Mouse (Mus musculus): ENCODE data around the gene Themis3. TPM values are rescaled to one million over a fixed set of nuclear protein-coding genes. Genes with fewer than 3 reads are reported as not detected.

Gene Themis3
- under 1 TPM in 1 of 2 experiments, not detected in 1; 0.15 TPM for total RNA-seq (2021)

DNA sequence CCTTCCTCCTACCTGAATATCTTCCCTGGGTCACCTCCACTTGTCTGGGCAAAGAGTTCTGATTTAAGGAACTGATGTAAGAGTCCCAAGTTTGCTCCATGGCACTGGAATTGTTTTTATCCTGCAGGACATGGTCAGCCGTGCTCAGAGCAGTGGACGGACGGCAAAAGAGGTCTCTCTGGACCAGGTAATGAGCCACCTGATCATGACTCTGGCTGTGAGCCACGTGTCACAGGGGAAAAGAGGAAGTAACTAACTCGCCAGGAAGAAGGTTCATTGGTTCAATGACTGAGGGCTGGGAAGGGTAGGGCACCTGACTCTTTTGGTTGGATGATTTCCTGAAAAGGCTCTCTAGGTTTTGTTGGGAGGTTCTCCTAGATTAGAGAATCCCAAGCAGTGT is at the start of gene Themis3:
Gene Themis3 (minus strand): TSS at position 187 of the 400 bp plus-strand sequence.
- intact Hi-C loops (cut with DNase I): no loop called here
- no peak for DNase-seq (ENCODE audit: low spot score in 2 of 2)

DNA sequence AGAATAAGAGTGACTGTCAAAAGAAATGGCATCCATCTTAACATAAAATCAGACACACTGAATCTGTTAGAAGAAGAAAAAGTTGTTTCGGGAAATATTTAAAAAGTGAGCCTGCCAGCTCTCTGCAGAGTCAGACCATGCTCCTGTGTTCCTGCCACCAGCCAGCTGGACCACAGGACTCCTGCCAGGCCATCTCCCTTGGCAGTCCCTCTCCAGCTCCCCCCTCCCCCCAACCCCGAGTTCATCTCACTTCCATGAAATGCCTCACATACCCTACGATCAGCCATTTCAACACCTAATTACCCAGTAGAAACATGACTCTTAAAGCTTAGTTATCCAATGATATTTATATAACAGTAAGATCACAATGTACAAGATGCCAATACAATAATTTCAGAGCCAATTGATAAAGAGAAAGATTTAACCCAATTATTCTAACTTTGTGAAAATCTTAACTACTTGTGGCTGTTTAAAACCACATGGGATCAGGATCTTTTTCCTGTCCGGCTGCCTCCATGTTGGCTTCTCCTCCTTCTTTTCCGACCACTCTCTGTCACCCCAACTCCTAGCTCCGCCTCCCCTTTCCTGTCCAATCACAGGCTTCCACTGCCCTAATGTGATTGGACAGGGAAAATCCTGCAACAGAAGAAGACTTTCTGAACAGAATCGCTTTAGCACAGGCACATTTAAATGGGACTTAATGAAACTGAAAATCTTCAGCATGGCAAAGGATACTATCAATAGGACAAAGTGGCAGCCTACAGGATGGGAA is 43.7 kb upstream of the Themis3 start:
- intact Hi-C loops (cut with DNase I): no loop called here
- DNase-seq (ENCODE audit: low spot score in 2 of 2): no peak

DNA sequence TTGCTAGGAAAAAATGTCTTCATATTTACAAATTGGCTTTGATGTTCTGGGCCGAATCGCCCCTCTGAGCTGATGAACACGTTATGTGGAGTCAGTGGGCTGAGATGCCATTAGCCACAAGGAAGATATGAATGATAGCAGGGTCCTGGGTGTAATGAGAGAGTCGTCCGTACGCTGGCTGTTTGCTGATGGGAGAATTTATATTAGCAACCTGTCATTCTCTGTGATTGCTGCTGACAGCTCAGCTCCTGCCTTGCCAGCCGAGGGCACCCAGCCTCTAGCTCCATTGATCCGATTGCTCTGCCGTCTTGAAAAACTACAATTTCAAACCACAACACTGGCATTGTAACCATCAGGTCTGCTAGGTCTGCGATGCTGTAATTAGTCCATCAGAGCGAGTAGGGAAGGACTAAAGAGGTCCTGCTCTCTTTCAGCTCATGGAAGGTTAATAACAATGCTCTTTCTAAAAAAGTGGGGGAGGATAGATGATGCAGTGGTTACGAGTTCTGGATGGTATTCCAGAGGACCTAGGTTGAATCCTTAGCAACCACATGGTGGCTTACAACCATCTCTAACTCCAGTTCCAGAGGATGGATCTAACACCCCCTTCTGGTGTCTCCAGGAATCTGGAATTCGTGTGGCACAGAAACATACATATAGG is 25.7 kb upstream of the Themis3 start:
- intact Hi-C loops (cut with DNase I): no loop called here
- DNase-seq (ENCODE audit: low spot score in 2 of 2): no peak

DNA sequence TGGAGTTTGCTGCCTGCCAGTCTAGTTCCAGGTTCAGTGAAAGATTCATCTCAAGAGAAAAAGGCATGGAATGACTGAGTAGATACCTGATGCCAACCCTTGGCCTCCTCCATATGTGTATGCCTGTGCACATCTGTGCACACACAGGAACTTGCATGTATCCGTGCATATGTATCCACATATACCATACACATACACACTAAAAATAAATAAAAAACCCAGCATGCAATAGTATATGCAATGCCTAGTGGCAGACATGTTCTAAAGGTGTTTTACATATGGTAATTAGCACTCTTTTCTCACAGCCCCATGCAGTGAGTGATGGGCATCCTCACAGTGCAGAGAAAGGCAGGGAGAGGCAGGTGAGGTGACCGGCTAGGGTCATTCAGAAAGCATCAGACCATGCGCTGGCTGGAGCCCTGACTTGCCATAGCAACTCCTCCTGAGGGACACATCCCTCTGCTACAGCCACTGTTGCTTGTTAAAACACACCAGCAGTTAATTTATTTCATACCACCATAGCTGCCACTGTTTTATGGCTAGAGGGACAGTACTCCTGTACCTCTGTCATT is 24.9 kb upstream of the Themis3 start:
- no peak for DNase-seq (ENCODE audit: low spot score in 2 of 2)
- intact Hi-C loops (cut with DNase I): no loop called here

DNA sequence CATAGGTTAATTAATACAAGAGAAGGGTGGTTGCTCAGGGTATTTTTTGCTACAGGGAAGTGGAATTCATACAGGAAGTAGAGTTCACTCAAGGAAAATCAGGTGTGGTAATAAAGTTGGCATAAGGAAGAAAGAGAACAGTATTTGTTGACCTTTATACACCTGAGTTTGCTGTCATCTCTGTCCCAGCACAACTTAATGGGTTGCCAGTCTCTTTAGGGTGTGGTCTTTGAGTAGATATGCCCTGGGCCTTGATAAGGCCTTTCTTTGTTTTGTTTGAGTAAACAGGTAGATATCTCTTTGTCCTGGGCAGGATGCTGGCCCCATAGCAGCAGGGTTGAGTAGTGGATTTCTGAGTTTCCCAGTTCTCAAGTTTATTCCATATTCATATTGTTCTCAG is 15.6 kb upstream of the Themis3 start:
- intact Hi-C loops (cut with DNase I): no loop called here
- no peak for DNase-seq (ENCODE audit: low spot score in 2 of 2)

DNA sequence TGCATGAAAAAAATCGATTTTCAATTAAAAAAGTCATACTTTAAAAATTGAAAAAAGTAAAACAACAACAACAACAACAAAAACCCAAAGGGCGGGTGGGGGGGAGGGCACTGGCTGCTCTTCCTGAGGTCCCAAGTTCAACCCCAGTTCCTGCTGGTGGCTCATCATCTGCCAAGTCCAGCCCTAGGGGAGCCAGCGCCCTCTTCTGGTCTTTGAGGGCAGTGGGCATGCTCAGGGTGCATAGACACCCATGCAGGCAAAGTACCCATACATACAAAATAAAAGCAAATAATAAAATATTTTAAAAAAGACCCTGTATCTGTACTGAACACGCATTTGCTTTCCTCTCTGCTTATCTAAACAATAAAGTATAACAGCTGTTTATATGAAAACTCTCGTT is 10.5 kb upstream of the Themis3 start:
- DNase-seq (ENCODE audit: low spot score in 2 of 2): no peak
- intact Hi-C loops (cut with DNase I): no loop called here

DNA sequence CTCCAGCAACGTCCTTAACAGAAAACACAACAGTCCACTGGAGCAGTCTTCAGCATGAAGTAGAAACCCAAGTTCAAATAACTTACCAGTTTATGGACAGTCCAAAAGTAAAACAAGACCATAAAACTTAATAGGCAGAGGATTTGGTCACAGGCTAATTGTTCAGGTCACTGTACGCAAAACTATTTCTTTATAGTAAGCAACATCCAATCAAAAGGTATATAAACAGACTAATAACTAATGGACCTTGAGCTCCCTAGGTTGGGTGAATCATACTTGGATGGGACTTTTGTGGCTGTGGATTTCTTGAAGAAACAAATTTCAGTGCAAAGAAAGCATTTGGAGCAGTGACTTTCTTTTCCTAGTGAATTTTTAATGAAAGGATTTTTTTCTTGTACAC is 6.8 kb upstream of the Themis3 start:
- no peak for DNase-seq (ENCODE audit: low spot score in 2 of 2)
- intact Hi-C loops (cut with DNase I): no loop called here

DNA sequence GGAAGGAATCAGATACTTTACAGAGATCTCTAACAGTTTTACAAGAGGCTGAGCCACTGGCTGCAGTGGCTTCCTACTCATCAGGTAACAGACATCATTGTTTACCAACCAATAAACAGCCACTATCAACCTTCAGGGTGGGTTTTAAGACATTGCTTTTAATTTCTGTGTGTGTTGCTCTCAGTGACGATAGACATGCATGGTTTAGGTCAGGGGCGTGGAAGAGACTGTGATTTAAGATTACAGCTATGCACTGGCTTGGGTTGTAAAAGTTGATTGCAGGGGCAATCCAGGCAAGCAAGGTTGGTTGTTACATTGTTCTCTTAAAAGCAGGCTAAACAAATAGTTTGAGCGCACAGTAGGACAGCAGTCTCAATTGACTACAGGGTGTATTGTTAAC is 1.4 kb upstream of the Themis3 start:
- intact Hi-C loops (cut with DNase I): no loop called here

DNA sequence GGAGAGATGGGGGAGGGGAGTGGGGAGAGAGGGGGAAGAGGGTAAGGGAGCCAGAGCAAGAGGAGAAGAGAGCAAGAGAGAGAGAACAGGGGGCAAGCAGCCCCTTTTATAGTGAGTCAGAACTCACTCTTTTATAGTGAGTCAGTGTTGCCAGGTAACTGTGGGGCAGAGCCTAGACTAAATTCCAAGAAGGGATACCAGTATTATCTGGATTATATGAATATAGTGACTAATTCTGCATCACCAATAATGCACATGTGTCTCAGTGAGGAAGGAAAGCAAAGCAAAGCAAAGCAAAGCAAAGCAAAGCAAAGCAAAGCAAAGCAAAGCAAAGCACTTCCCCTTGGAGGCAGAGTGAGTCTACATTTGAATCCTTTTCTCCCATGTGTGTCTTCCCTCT is 835 bp upstream of the Themis3 start:
- no peak for DNase-seq (ENCODE audit: low spot score in 2 of 2)
- intact Hi-C loops (cut with DNase I): no loop called here

More for the DNA sequence above, 1.4 kb upstream of the Themis3 start:
- DNase-seq (ENCODE audit: low spot score in 2 of 2): no peak

DNA sequence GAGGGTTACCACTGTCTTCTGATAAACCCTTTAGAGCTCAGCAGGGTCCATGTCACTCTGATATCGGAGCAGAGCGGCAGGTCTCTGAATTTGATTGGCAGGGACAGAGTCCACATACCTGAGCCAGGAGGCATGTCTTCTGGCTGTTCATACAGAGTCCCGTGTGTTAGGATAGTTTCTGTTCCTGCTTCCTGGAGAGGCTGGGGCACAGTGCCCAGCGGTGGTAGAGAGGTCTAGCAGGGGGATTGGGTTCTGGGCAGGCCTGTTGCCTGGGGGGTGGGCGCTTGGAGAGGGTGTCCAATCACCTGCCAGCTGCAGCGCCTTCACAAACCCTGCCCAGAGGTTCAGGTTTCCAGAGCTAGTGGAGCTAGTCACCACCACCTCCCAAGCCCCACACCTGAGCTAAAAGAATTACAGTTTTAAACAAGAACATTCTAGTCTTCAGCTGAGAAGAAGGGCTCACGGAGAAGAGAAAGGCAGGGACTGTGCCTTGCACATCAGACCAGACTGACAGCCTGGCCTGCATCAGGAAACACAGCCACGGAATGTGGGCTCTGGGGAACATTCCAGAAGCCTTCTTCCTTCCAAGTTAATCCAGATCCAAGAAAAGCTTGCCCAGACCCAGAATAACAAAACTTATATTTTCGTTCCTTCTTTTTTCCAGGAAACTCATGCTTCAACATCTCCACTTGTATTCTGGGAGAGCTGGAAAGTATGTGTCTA is 3.9 kb downstream of the Themis3 start:
- no peak for DNase-seq (ENCODE audit: low spot score in 2 of 2)
- intact Hi-C loops (cut with DNase I): no loop called here

DNA sequence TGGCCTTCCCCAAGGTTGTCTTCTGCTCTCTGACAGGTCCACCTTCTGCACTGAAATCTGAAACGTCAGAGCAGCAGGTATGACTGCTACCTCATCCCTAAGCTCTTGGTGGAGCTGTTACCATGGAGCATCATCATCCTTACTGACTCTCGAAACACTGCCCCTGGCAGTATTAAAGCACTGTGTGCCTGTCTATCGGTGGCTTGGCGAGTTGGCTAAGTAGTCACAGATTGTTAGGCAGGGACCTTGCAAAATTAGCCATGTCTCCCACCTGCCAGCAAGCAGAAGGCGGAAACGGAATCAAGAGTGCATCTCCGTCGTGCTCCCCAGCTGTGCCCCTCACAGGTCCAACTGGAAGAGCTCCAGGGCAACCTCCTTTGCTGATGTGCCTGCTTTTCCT is 4.6 kb downstream of the Themis3 start:
- intact Hi-C loops (cut with DNase I): no loop called here
- DNase-seq (ENCODE audit: low spot score in 2 of 2): no peak

DNA sequence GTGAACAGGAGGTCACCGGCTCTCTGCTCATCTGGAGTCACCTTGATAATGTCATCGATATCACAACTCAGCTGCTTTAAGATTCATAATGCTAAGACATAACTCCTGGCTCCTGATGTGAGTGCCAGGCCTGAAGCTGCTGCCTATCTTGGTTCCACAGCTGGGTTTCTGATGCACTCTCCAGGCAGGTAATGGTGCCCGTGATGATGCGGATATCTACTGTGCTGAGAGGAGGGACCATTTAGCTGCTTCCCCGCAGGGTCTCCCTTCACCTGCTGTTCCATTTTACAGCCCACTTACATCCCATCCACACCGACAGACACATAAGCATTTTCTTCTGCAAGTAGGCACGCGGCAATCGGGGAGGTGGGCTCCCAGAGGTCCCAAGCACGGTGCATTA is 7.7 kb downstream of the Themis3 start:
- no peak for DNase-seq (ENCODE audit: low spot score in 2 of 2)
- intact Hi-C loops (cut with DNase I): no loop called here

DNA sequence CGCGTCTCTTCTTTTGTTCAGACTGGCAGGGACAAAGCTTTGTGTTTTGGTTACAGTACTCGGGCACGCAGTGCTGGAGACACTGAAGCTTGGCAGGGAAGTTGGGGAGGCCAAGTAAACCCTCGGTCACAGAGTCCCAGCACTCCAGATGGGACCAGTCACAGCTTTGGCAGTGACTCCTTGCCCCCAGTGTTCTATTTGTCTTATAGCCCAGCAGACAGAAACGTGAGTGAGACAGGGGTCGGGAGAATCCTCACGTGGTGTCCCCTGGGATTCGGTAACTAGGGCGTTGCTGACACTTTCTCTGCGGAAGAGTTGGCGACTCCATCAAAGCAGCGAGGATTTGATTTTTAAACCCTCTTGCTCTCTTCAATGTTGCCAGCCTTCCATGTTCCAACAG is 8.3 kb downstream of the Themis3 start:
- DNase-seq (ENCODE audit: low spot score in 2 of 2): no peak
- intact Hi-C loops (cut with DNase I): no loop called here

DNA sequence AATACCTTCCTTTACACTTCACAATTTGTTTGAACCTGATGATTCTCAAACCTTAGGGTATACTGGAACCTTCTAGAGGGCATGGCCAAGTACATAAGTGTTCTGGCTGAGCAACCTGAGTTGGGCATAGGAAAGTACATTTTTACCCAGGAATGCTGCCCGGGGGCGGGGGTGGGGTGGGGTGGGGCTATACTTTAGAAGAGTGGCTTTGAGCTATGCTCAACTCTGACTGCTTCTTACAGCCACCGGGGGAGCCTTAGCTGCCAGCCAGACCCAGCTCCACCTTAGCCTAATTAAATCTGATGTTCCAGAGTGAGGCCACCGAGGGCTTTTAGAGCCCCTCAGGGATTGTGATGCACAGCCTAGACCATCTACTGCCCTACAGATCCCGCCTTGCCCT is 13.4 kb downstream of the Themis3 start:
- intact Hi-C loops (cut with DNase I): no loop called here

DNA sequence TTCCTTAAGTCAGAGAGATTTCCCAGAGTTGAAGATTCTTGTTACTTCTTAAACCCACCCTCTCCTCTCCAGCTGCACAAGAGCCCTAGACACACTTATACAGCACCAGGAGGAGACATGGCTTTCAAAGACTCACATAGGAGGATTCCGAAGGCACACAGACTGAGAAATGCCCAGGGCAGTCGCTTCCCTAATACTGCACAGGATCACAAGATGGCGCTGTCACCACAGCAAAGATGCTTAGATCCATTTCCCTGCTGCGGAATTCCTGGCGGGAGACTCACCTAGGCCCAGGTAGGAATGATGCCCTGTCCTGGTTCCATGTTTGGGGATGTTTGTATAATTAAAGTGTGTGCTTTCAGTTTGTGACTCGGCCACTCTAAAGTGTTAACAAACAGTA is 16.4 kb downstream of the Themis3 start:
- intact Hi-C loops (cut with DNase I): loop anchor here (5.0 kb wide), 4 partner anchors 894 to 1259 kb away; no protein-coding TSS in a partner anchor
- DNase-seq (ENCODE audit: low spot score in 2 of 2): peak; percentile 51 to 57

More for the DNA sequence above, 13.4 kb downstream of the Themis3 start:
- no peak for DNase-seq (ENCODE audit: low spot score in 2 of 2)

DNA sequence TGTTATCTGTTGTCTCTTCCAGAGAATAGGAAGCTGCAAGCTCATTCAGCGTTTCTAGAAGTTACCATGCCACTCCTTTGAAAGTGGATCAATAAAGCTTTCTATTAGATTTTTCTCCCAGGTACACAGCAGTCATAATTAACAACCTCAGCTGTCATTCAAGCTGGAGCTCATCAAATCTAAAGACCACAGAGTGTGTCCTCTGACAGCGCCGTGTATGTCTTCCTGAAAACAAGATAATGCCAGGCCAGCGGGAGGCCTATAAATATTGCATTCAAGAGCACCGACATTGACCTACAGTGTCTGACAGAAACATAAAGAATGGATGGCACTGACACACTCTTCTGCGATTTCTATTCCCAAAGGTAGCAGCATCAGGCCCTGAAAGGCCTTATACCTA is 16.9 kb downstream of the Themis3 start:
- no peak for DNase-seq (ENCODE audit: low spot score in 2 of 2)
- intact Hi-C loops (cut with DNase I): loop anchor here (5.0 kb wide), 4 partner anchors 895 to 1260 kb away; no protein-coding TSS in a partner anchor

DNA sequence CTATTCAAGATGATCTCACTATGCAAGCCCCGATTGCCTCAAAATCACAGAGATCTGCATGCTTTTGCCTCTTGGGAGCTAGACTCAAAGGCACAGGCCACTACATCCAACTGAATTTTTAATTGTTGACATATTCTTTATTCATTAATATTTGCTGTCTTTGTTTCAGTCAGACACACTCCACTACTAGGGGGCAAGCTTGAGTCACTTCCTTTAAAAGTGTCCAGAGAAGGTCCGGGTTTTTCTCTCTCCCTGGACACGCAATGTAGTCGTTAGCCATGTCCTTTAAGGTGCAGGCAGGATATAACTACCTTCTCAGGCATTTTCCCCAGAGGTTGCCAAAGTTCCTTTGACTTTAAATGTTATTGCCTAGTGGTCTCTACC is 21.8 kb downstream of the Themis3 start:
- no peak for DNase-seq (ENCODE audit: low spot score in 2 of 2)
- intact Hi-C loops (cut with DNase I): no loop called here

DNA sequence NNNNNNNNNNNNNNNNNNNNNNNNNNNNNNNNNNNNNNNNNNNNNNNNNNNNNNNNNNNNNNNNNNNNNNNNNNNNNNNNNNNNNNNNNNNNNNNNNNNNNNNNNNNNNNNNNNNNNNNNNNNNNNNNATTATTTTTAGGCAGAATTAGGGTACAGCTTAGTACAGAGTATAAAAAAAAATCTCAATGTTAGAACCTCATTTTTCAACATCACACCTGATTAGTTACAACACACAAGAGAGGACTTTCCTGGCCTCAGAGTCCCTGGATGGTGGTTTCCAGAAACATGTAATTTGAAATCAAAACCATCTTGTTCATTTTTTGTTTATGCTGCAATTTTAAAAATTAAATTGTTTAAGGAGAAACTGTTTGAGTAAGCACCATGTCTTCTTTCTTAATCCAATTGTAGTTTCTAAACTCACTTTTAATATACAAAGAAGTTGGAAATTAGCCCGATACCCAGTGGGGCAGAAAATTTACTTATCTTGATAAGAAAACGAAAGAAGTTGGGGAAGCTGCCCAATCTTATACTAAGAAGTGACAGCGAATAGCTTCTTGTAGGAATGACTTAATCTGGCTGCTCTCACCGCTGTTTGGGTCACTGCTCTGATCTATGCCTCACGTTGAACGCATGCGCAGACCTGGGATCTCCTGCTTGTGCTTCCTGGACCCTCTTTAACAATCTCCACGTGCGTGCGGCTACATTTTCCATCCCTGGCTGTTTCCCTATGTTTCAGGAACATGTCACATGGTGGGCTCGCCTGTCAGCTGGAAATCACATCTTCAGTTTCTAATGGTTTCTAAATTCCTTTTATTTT is 22.4 kb downstream of the Themis3 start:
- intact Hi-C loops (cut with DNase I): no loop called here
- DNase-seq (ENCODE audit: low spot score in 2 of 2): no peak

DNA sequence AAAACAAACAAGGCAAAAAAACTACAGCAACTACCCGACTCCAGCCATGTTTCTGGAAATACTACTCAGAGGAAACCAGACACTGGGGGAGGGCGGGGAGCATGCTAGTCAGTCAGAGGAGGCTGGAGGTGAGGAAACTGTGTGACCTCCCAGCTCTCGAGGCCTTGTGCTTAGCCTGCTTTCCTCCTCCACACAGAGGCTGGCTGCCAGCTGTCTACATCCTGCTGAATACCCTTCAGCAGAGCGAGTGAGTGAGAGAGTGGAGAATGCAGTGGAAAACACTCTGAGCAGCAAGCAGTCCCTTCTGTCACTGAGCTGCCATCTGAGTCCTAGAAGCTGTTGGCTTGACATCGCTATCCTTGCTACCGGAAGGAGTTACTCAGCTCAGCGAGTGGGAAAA is 30.2 kb downstream of the Themis3 start:
- DNase-seq (ENCODE audit: low spot score in 2 of 2): peak; percentile 16 to 17
- intact Hi-C loops (cut with DNase I): no loop called here
